Mouse (Mus musculus) spleen, postnatal 0 days (tissue): ENCODE results near the gene Nhsl1. TPM values are rescaled to one million over a fixed set of nuclear protein-coding genes. Genes with fewer than 3 reads are reported as not detected.

Experiments used
- polyA plus RNA-seq: library from polyadenylated mRNA; unstranded; fragments of >200 nt; fragmentation: Nextera tagmentation; extraction: Ambion mirVana; gene quantifications from 2 replicates; pipeline ENCODE4 v1.2.1, GENCODE M21; 2015

Gene Nhsl1
- polyA plus RNA-seq, result 0.51 and 0.89 TPM in 2 replicates

DNA sequence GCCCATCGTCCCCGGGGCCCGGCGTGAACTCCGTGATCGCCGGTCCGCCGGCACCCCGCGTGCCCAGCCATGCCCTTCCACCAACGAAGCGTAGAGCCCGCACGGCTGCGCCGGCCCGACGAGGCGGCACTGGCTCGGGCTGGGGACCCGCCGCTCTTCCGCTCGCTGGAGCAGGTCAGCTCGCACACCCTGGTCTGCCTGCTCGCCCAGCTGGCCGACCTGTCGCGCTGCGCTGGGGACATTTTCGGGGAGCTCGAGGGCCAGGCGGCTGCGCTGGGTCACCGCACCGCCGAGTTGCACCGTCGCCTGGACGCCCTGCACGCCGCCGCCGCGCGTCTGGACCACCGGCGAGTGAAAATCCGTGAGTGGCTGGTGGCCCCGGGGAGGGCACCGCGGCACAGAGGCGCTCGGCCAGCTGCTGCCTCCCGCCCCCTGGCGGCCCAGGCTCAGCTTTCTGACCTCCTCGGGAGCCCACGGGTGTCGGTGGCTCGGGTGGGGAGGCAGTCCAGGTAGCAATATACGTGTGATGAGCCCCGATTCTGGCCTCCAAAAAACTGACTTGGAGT lies at the start of gene Nhsl1:
TSS of gene Nhsl1 (plus strand) at position 70 of the 566 bp plus-strand sequence.

DNA sequence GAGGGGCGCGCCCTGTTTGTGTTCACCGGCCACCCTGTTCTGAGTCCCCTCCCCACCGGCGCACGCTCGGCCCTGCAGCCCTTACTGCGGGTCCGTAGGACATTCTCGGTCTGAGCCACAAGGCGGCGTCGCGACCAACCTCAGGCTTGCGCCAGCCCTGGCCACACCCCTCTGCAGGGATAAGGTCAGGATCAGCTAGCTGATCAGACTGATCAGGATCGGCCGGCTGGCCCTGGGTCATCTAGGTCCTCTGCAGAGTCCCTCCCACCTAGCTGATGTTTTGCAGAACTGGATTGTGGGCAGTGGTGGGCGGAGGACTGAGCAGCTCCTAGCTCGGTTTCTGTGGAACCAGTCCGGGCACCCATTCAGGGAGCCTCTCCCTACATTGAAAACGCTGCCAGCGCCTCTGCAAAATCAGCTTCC lies 227.0 kb downstream of the Nhsl1 start, which contains the start of gene Hebp2:
TSS of gene Hebp2 (minus strand) at position 264 of the 423 bp plus-strand sequence.

Other genes with a start within 250 kb of the Nhsl1 start
- 0.25 and 0.40 TPM in 2 replicates for gene Ect2l, start 108.1 kb upstream of the Nhsl1 start, polyA plus RNA-seq
- 12.2 and 13.2 TPM in 2 replicates for gene Ccdc28a, start 84.0 kb upstream of the Nhsl1 start, polyA plus RNA-seq
- 1.3 and 2.2 TPM in 2 replicates for gene Hebp2, start 227.1 kb downstream of the Nhsl1 start, polyA plus RNA-seq